Mouse (Mus musculus) megakaryocyte, embryonic 14.5 days (primary cell): ENCODE measurements around the gene Llgl2.

Experiments
- FLI1 ChIP-seq: IDR thresholded peaks from 2 replicates; pipeline ENCODE4 v1.6.1; 2012; ENCODE audit warnings: low read length, inconsistent platforms, mixed read lengths
- GATA1 ChIP-seq: IDR thresholded peaks from 3 replicates; pipeline ENCODE4 v1.6.1; 2012; ENCODE audit warnings: mixed read lengths, low read length, inconsistent platforms, borderline replicate concordance

DNA sequence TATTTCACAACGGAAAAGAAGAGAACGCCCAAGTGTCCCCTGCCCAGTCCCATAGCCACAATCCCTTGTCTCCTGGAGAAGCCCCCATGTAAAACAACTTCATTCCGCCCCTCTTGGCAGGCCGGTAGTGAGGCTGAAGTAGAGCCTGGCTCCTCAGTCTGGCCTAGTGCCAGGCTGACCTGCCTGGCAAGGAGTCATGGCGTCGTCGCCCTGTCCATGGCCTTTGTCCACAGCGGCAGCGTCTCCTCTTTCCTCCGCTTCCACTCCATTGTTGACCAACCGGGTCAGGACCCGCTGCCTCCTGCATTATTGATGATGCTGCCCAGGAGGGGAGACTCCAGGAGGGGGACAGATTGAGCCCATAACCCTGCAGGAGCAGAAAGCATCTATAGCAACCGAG lies 34.1 kb downstream of the Llgl2 start:
- TF ChIP-seq GATA1, result no peak
- TF ChIP-seq FLI1, result no peak
